24 mouse cellular contexts compared by ENCODE assay signal in genomic region chr7:37870956-37871355, GRCm38 (mm10).
A peak's percentile ranks its signal among the peaks of the same experiment; 100 is the strongest.
DNase-seq lines count a peak whose midpoint lies in the region; ATAC-seq lines count a peak whose summit lies in the region.
"Had no signal": no experiment of that assay in that cellular context is flagged by ENCODE, and none has a peak within 500 bp of the region (broad histone marks: within the 10 kb centered on the region; RNA-seq: fewer than 3 reads in every experiment).

No protein-coding gene starts in this region.

- no peaks in the 10 kb centered on the region for H3K36me3 ChIP-seq in embryonic facial prominence, embryonic 13.5 days
- H3K36me3 ChIP-seq in embryonic facial prominence, embryonic 10.5 days (replicated peaks) = no peaks in the 10 kb centered on the region
- no peaks in the 10 kb centered on the region for H3K36me3 ChIP-seq in hindbrain, embryonic 11.5 days (ENCODE audit: control insufficient read depth, insufficient read depth, low read length)
- H3K36me3 ChIP-seq in hindbrain, embryonic 12.5 days = no peaks in the 10 kb centered on the region
- H3K36me3 ChIP-seq: embryonic facial prominence, embryonic 12.5 days; heart, embryonic 10.5 days; limb, embryonic 12.5 days; midbrain, embryonic 15.5 days had no signal

- H3K4me3 ChIP-seq in embryonic facial prominence, embryonic 13.5 days = no peak overlapping the region
- no peak overlapping the region for H3K4me3 ChIP-seq in embryonic facial prominence, embryonic 10.5 days
- H3K4me3 ChIP-seq in hindbrain, embryonic 11.5 days (ENCODE audit: low read depth, low read length) = no peak overlapping the region
- H3K4me3 ChIP-seq in hindbrain, embryonic 12.5 days = no peak overlapping the region
- H3K4me3 ChIP-seq: embryonic facial prominence, embryonic 12.5 days; heart, embryonic 10.5 days; limb, embryonic 12.5 days; midbrain, embryonic 15.5 days; myocyte had no signal

- H3K9ac ChIP-seq in embryonic facial prominence, embryonic 13.5 days = no peak overlapping the region
- no peak overlapping the region for H3K9ac ChIP-seq in hindbrain, embryonic 11.5 days (ENCODE audit: low read depth, low read length)
- no peak overlapping the region for H3K9ac ChIP-seq in hindbrain, embryonic 12.5 days
- H3K9ac ChIP-seq: embryonic facial prominence, embryonic 12.5 days; limb, embryonic 12.5 days; liver, postnatal 0 days; midbrain, embryonic 15.5 days had no signal

- H3K4me2 ChIP-seq in embryonic facial prominence, embryonic 13.5 days = peak overlapping the region; percentile 18
- no peak overlapping the region for H3K4me2 ChIP-seq in hindbrain, embryonic 11.5 days (replicated peaks; ENCODE audit: low read depth, low read length)
- H3K4me2 ChIP-seq in hindbrain, embryonic 12.5 days (replicated peaks) = no peak overlapping the region
- H3K4me2 ChIP-seq: embryonic facial prominence, embryonic 12.5 days; limb, embryonic 12.5 days; liver, embryonic 11.5 days; midbrain, embryonic 15.5 days had no signal

- ATAC-seq in embryonic facial prominence, embryonic 13.5 days (ENCODE audit: insufficient number of reproducible peaks, insufficient read depth, low FRiP score, low TSS enrichment, low read depth) = no peak
- no peak for ATAC-seq in hindbrain, embryonic 11.5 days (ENCODE audit: low FRiP score)
- ATAC-seq in hindbrain, embryonic 12.5 days (ENCODE audit: low FRiP score) = no peak
- ATAC-seq: intestine, postnatal 0 days; liver, postnatal 0 days; midbrain, embryonic 15.5 days had no signal

- no peak for DNase-seq in embryonic facial prominence, embryonic 10.5 days (ENCODE audit: low spot score)
- peak; percentile 5 for DNase-seq in hindbrain, embryonic 11.5 days (ENCODE audit: low spot score)
- DNase-seq in retina, postnatal 1 day = peak; percentile 22
- DNase-seq in retina, embryonic 14.5 days (ENCODE audit: low spot score) = no peak
- DNase-seq in urinary bladder, postnatal 10 days (ENCODE audit: low spot score) = no peak
- no peak for DNase-seq in lung, postnatal 36 days
- DNase-seq: adrenal gland, postnatal 10 days; cerebellum, adult 8-10 months; heart, postnatal 4 days; kidney, postnatal 25 days; liver, postnatal 0 days; lung, postnatal 10 days; right cerebral cortex, postnatal 25 days; spleen, adult 18-20 months; thymus, postnatal 14 days had no signal

- no peaks in the 10 kb centered on the region for H3K9me3 ChIP-seq in embryonic facial prominence, embryonic 13.5 days
- H3K9me3 ChIP-seq in embryonic facial prominence, embryonic 10.5 days = no peaks in the 10 kb centered on the region
- H3K9me3 ChIP-seq in hindbrain, embryonic 11.5 days (ENCODE audit: control insufficient read depth, low read length) = no peaks in the 10 kb centered on the region
- H3K9me3 ChIP-seq in hindbrain, embryonic 12.5 days (replicated peaks) = no peaks in the 10 kb centered on the region
- H3K9me3 ChIP-seq: embryonic facial prominence, embryonic 12.5 days; heart, embryonic 10.5 days; limb, embryonic 12.5 days; midbrain, embryonic 15.5 days had no signal

- H3K27me3 ChIP-seq in embryonic facial prominence, embryonic 13.5 days = peaks cover 2% of the 10 kb centered on the region; the same call in 1 of the 2 replicates
- no peaks in the 10 kb centered on the region for H3K27me3 ChIP-seq in embryonic facial prominence, embryonic 10.5 days (replicated peaks; ENCODE audit: low read depth, poor library complexity, severe bottlenecking)
- no peaks in the 10 kb centered on the region for H3K27me3 ChIP-seq in hindbrain, embryonic 11.5 days (ENCODE audit: control insufficient read depth, insufficient read depth, low read length)
- no peaks in the 10 kb centered on the region for H3K27me3 ChIP-seq in hindbrain, embryonic 12.5 days
- H3K27me3 ChIP-seq: embryonic facial prominence, embryonic 12.5 days; limb, embryonic 12.5 days; midbrain, embryonic 15.5 days had no signal

- 42% methylated on average over 5 of the region's 5 CpGs for WGBS in embryonic facial prominence, embryonic 13.5 days
- 91% methylated on average over 5 of the region's 5 CpGs for WGBS in embryonic facial prominence, embryonic 10.5 days
- WGBS in hindbrain, embryonic 11.5 days = 83% methylated on average over 5 of the region's 5 CpGs
- WGBS in hindbrain, embryonic 12.5 days = 81% methylated on average over 5 of the region's 5 CpGs

- peak overlapping the region; percentile 39; the same call in 1 of the 2 replicates for H3K27ac ChIP-seq in embryonic facial prominence, embryonic 13.5 days
- H3K27ac ChIP-seq in embryonic facial prominence, embryonic 10.5 days (replicated peaks) = no peak overlapping the region
- no peak overlapping the region for H3K27ac ChIP-seq in hindbrain, embryonic 11.5 days (ENCODE audit: low read depth, low read length)
- H3K27ac ChIP-seq in hindbrain, embryonic 12.5 days = no peak overlapping the region
- H3K27ac ChIP-seq: embryonic facial prominence, embryonic 12.5 days; heart, embryonic 10.5 days; limb, embryonic 12.5 days; midbrain, embryonic 15.5 days had no signal

- H3K4me1 ChIP-seq in embryonic facial prominence, embryonic 13.5 days = peaks cover 22% of the 10 kb centered on the region
- H3K4me1 ChIP-seq in embryonic facial prominence, embryonic 10.5 days = 0 out of 2 replicates have a peak, but pooled peaks cover 11% of the 10 kb centered on the region
- H3K4me1 ChIP-seq in hindbrain, embryonic 11.5 days (replicated peaks; ENCODE audit: control insufficient read depth, insufficient read depth, low read length) = no peaks in the 10 kb centered on the region
- peaks cover 4% of the 10 kb centered on the region; the same call in 1 of the 2 replicates for H3K4me1 ChIP-seq in hindbrain, embryonic 12.5 days
- H3K4me1 ChIP-seq: embryonic facial prominence, embryonic 12.5 days had no signal

Comparison
In these comparisons a context has a peak if more than half of its experiments do, and no peak if none do; other contexts are left out.
1. DNase-seq: peak in hindbrain, embryonic 11.5 days (single experiment) and retina, postnatal 1 day (single experiment); none in embryonic facial prominence, embryonic 10.5 days (single experiment), retina, embryonic 14.5 days (single experiment), urinary bladder, postnatal 10 days (single experiment) and lung, postnatal 36 days (single experiment).